Mouse (Mus musculus) forebrain, embryonic 10.5 days (tissue): Measurements from ENCODE around the gene Plin5. TPM values are rescaled to one million over a fixed set of nuclear protein-coding genes. Genes with fewer than 3 reads are reported as not detected.
"Not testable (repeated sequence)": the region's sequence is repeated elsewhere in the genome, so short reads cannot be mapped to it uniquely, and the experiment has no call there.

Experiments used
- DNase-seq: peaks from one replicate; pipeline ENCODE4 v3.0.0-alpha.2; 2017; ENCODE audit warnings: low spot score; ENCODE audit errors: extremely low spot score
- H3K27ac ChIP-seq: fragments of 300-500 bp; sonication (generic); 2 replicates; pipeline ENCODE4 v1.5.1; 2016; ENCODE audit warnings: mild to moderate bottlenecking
- H3K27me3 ChIP-seq: fragments of 300-500 bp; sonication (generic); 2 replicates; pipeline ENCODE4 v1.6.1; 2016; ENCODE audit warnings: mild to moderate bottlenecking; ENCODE audit not compliant: poor library complexity, severe bottlenecking
- H3K36me3 ChIP-seq: fragments of 300-500 bp; sonication (generic); replicated peaks from 2 replicates; pipeline ENCODE4 v1.6.1; 2016; ENCODE audit warnings: mild to moderate bottlenecking, moderate library complexity
- H3K4me1 ChIP-seq: fragments of 300-500 bp; sonication (generic); 2 replicates; pipeline ENCODE4 v1.6.1; 2016
- H3K4me3 ChIP-seq: fragments of 300-500 bp; sonication (generic); 2 replicates; pipeline ENCODE4 v1.5.1; 2016; ENCODE audit warnings: mild to moderate bottlenecking, moderate library complexity
- H3K9me3 ChIP-seq: fragments of 300-500 bp; sonication (generic); 2 replicates; pipeline ENCODE4 v1.6.1; 2016; ENCODE audit warnings: mild to moderate bottlenecking, moderate library complexity
- WGBS: fragments of 180-500 bp; shearing (Covaris S2); methylation state at CpG from one replicate; pipeline ENCODE4 v1.1.7; 2016; 5-methylcytosine and 5-hydroxymethylcytosine counted together
- polyA plus RNA-seq: library from polyadenylated mRNA; unstranded; fragments of >200 nt; fragmentation: Nextera tagmentation; extraction: Ambion mirVana; gene quantifications from 2 replicates; pipeline ENCODE4 v1.2.1, GENCODE M21; 2016

Gene Plin5
- polyA plus RNA-seq, 1 experiment from 2014 or later = 0.33 TPM

DNA sequence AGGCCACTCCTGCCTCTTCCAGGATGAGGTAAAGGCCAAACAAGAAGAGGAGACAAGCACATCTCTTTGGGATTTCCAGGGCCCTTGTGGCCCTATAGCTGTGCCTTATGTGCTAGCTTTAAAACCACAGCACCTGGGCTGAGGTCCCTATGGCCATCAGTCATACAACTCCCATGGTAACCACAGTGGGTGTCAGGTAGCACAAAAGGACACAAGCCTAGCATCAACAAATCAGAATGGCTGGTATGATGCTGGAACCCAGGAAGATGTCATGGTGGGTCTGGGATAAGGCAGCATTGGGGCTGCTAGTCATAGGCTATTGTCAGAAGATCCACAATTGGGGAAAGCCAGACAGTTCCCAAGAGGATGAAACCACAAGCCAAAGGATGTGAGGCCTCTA lies 46.3 kb downstream of the Plin5 start:
- Histone ChIP-seq H3K27me3 (no peaks in the 10 kb centered on the region), H3K9me3 (no peaks in the 10 kb centered on the region; the same call in 1 of the 2 replicates), H3K4me1 (peaks cover 28% of the 10 kb centered on the region), H3K4me3 (no peak overlapping the region), H3K27ac (no peak overlapping the region), H3K36me3 (peaks cover 70% of the 10 kb centered on the region)
- no peak for DNase-seq

DNA sequence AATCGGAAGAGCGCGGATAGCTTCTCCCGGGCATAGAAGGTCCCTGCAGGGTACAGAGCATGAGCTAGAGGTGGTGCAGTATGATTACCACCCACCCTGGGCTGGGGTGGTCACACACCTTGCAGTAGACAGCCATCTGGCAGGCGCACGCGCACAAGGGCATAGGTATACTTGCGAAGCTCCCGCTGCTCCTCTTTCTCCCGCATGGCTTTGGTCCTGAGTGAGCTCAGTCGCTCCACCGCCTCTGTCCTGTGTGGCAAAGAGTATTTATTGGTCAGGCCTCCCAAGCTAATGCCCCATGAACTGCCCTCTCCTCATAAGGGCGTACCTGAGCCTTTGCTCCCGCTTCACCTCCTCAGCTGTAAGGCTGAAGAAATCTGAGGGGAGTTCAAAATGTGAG lies 48.3 kb downstream of the Plin5 start:
- 97% methylated on average over 14 of the region's 14 CpGs for WGBS
- no peak overlapping the region for H3K4me3 ChIP-seq
- no peak overlapping the region for H3K27ac ChIP-seq
- H3K36me3 ChIP-seq = peaks cover 91% of the 10 kb centered on the region
- peaks cover 13% of the 10 kb centered on the region for H3K4me1 ChIP-seq
- H3K27me3 ChIP-seq = no peaks in the 10 kb centered on the region
- no peaks in the 10 kb centered on the region; the same call in 1 of the 2 replicates for H3K9me3 ChIP-seq
- DNase-seq = no peak

DNA sequence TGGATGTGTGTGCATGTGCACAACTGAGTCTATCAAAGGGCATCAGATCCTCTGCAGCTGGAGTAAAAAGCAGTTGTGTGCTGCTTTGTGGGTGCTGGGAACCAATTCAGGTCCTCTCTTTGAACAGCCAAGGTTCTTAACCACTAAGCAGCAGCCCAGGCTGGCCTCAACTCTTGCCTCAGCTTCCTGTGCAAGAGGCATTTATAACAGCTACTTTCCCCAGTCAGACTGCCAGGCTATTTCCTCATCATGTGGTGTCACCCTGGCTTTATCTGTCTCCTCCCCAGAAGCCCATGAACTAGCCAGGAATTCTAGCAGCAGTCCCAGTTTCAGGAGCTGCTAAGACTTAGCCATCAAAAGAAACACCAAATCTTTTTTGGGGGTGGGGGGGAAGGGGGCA lies 50.9 kb downstream of the Plin5 start:
- no peak for DNase-seq
- H3K27ac ChIP-seq = no peak overlapping the region
- H3K4me1 ChIP-seq = no peaks in the 10 kb centered on the region
- H3K9me3 ChIP-seq = no peaks in the 10 kb centered on the region; the same call in 1 of the 2 replicates
- H3K27me3 ChIP-seq = no peaks in the 10 kb centered on the region
- H3K4me3 ChIP-seq = no peak overlapping the region
- H3K36me3 ChIP-seq = peaks cover 100% of the 10 kb centered on the region

DNA sequence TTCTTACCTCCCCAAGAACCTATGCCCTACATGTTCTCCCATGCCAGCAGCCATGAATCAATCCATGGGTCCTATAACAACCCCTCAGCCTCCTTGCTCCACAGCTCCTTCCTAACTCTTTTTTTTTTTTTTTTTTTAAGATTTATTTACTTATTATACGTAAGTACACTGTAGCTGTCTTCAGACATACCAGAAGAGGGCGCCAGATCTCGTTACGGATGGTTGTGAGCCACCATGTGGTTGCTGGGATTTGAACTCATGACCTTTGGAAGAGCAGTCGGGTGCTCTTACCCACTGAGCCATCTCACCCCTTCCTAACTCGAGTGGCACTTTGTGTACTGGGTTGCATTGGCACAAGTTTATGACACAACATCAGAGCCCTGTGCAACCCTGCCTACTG lies 51.7 kb downstream of the Plin5 start:
- DNase-seq, H3K9me3 ChIP-seq, H3K4me1 ChIP-seq, H3K4me3 ChIP-seq, H3K27ac ChIP-seq, H3K27me3 ChIP-seq: not testable (repeated sequence)
- peaks cover 100% of the 10 kb centered on the region for H3K36me3 ChIP-seq
- WGBS = 83% methylated on average over 6 of the region's 6 CpGs

DNA sequence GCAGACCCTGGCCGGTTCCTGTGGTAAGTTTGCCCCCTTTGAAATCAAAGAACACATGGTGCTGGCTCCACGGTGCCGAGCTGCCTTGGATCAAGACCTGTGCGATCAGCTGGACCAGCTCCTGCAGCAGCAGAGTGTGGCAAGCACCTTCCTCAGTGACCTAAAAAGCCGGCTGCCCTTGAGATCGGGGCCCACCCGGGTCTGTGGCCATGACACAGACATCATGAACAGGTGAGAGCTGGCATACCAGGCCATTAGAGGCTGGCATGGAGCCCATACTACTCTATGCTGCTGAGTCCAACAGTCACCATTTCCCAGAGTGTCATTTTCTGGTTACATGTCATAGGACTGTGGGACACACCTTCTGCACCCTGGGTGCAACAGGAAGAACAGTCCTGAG lies 55.3 kb downstream of the Plin5 start:
- no peak overlapping the region for H3K4me3 ChIP-seq
- no peaks in the 10 kb centered on the region; the same call in 1 of the 2 replicates for H3K9me3 ChIP-seq
- DNase-seq = no peak
- H3K27me3 ChIP-seq = no peaks in the 10 kb centered on the region
- H3K4me1 ChIP-seq = no peaks in the 10 kb centered on the region
- 96% methylated on average over 7 of the region's 7 CpGs for WGBS
- H3K36me3 ChIP-seq = peaks cover 100% of the 10 kb centered on the region
- no peak overlapping the region for H3K27ac ChIP-seq

Other genes with a start within 250 kb of the Plin5 start
- gene Zfp119a, start 238.7 kb downstream of the Plin5 start, polyA plus RNA-seq = 9.1 and 10.5 TPM in 2 replicates
- 12.9 and 15.3 TPM in 2 replicates for gene Zfp959, start 225.5 kb downstream of the Plin5 start, polyA plus RNA-seq
- 6.4 and 6.6 TPM in 2 replicates for gene Zfp119b, start 168.1 kb downstream of the Plin5 start, polyA plus RNA-seq
- gene Ebi3, start 165.0 kb downstream of the Plin5 start, polyA plus RNA-seq = 1.4 and 1.9 TPM in 2 replicates
- gene Yju2, start 158.5 kb downstream of the Plin5 start, polyA plus RNA-seq = 29.2 and 30.4 TPM in 2 replicates
- gene Shd, start 147.1 kb downstream of the Plin5 start, polyA plus RNA-seq = 42.1 and 50.3 TPM in 2 replicates
- gene Fsd1, start 131.1 kb downstream of the Plin5 start, polyA plus RNA-seq = 74.4 and 80.9 TPM in 2 replicates
- 5.6 and 7.4 TPM in 2 replicates for gene Stap2, start 112.0 kb downstream of the Plin5 start, polyA plus RNA-seq
- gene Mpnd, start 111.9 kb downstream of the Plin5 start, polyA plus RNA-seq = 105 and 114 TPM in 2 replicates
- 152 and 157 TPM in 2 replicates for gene Sh3gl1, start 81.0 kb downstream of the Plin5 start, polyA plus RNA-seq
- gene Chaf1a, start 77.2 kb downstream of the Plin5 start, polyA plus RNA-seq = 53.9 and 54.7 TPM in 2 replicates
- gene Ubxn6, start 42.6 kb downstream of the Plin5 start, polyA plus RNA-seq = 30.2 and 32.4 TPM in 2 replicates
- gene Hdgfl2, start 38.0 kb downstream of the Plin5 start, polyA plus RNA-seq = 188 and 200 TPM in 2 replicates
- gene Plin4, start 7.8 kb downstream of the Plin5 start, polyA plus RNA-seq = 0.05 and 0.09 TPM in 2 replicates
- gene Lrg1, start 4.4 kb upstream of the Plin5 start, polyA plus RNA-seq = not detected in 2 replicates
- gene Sema6b, start 22.7 kb upstream of the Plin5 start, polyA plus RNA-seq = 0.44 and 0.67 TPM in 2 replicates
- 7.4 and 8.1 TPM in 2 replicates for gene Tnfaip8l1, start 44.9 kb upstream of the Plin5 start, polyA plus RNA-seq
- 75.5 and 78.5 TPM in 2 replicates for gene Mydgf, start 66.3 kb upstream of the Plin5 start, polyA plus RNA-seq
- gene Dpp9, start 101.3 kb upstream of the Plin5 start, polyA plus RNA-seq = 49.7 and 51.2 TPM in 2 replicates
- 11.5 and 13.2 TPM in 2 replicates for gene Fem1a, start 139.2 kb upstream of the Plin5 start, polyA plus RNA-seq
- gene Ticam1, start 159.2 kb upstream of the Plin5 start, polyA plus RNA-seq = 2.4 and 2.6 TPM in 2 replicates
- gene Plin3, start 175.3 kb upstream of the Plin5 start, polyA plus RNA-seq = 58.3 and 59.0 TPM in 2 replicates
- gene Arrdc5, start 182.7 kb upstream of the Plin5 start, polyA plus RNA-seq = not detected in 2 replicates
- 331 and 343 TPM in 2 replicates for gene Uhrf1, start 185.7 kb upstream of the Plin5 start, polyA plus RNA-seq
- gene Kdm4b, start 208.5 kb upstream of the Plin5 start, polyA plus RNA-seq = 35.9 and 39.6 TPM in 2 replicates